Mouse (Mus musculus): ENCODE measurements around the gene Meioc.
"Not testable (repeated sequence)": the region's sequence is repeated elsewhere in the genome, so short reads cannot be mapped to it uniquely, and the experiment has no call there.

Meioc gene

GRCm38 (mm10) chr11:102665637-102666435, 2.3 kb downstream of the Meioc start:
- no peak for DNase-seq (ENCODE audit: low spot score)

GRCm38 (mm10) chr11:102690162-102690561, 26.6 kb downstream of the Meioc start:
- DNase-seq (ENCODE audit: low spot score) = peak; percentile 67

- no peak for DNase-seq (ENCODE audit: low spot score)
These were observed 31.8 kb downstream of the Meioc start for GRCm38 (mm10) chr11:102695289-102695688.

GRCm38 (mm10) chr11:102697338-102698017, 34.0 kb downstream of the Meioc start, which contains the start of gene Ccdc43:
Ccdc43 (minus strand) TSS chr11:102697782.
- DNase-seq (ENCODE audit: low spot score) = peak; percentile 92

GRCm38 (mm10) chr11:102698018-102698476, 34.5 kb downstream of the Meioc start:
- no peak for DNase-seq (ENCODE audit: low spot score)

- not testable (repeated sequence) for DNase-seq (ENCODE audit: low spot score)
These were observed 38.7 kb downstream of the Meioc start for GRCm38 (mm10) chr11:102702206-102702605.

GRCm38 (mm10) chr11:102712411-102712810, 48.9 kb downstream of the Meioc start:
- DNase-seq (ENCODE audit: low spot score) = no peak

- not testable (repeated sequence) for DNase-seq (ENCODE audit: low spot score)
These were observed 51.1 kb downstream of the Meioc start for GRCm38 (mm10) chr11:102714578-102714977.

- DNase-seq (ENCODE audit: low spot score) = no peak
These were observed 52.6 kb downstream of the Meioc start for GRCm38 (mm10) chr11:102716135-102716534.

- no peak for DNase-seq (ENCODE audit: low spot score)
These were observed 62.1 kb downstream of the Meioc start for GRCm38 (mm10) chr11:102725574-102725973.

- peak; percentile 6 for DNase-seq (ENCODE audit: low spot score)
These were observed 65.1 kb downstream of the Meioc start for GRCm38 (mm10) chr11:102728614-102729013.

GRCm38 (mm10) chr11:102729835-102730234, 66.3 kb downstream of the Meioc start:
- no peak for DNase-seq (ENCODE audit: low spot score)

- DNase-seq (ENCODE audit: low spot score) = no peak
These were observed 67.8 kb downstream of the Meioc start for GRCm38 (mm10) chr11:102731366-102731765.
